Mouse (Mus musculus) natural killer cell, adult 2 months (primary cell): ENCODE data around the gene Ghrl.
"Not testable (repeated sequence)": the region's sequence is repeated elsewhere in the genome, so short reads cannot be mapped to it uniquely, and the experiment has no call there.

Experiments
- DNase-seq, 2 experiments: peaks; one replicate each; pipeline ENCODE4 v3.0.0; 2022; ENCODE audit warnings: low spot score in 2 of 2

Ghrl gene

DNA sequence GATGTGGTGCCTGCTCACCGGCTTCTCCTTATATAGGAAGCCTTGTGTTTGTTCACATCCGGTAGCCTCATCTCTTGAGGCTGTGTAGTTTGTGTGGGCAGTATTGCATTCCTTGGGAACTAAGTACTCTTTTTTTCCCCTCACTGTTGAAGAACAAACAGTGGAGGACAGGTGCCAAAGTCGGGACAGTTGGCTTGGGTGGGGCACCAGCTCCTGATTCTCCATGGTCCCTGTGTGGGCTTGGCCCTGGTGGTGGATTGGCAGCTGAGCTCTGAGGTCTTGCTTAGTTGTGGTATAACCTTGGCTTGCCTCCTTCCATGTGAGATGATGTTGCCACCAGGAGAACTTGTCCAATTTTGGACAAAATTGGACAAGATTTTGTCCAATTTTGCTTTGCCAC is at the start of gene Ghrl:
Gene Ghrl, minus strand, starts transcription at position 3 of the 400 bp plus-strand sequence.
- no peak for DNase-seq

DNA sequence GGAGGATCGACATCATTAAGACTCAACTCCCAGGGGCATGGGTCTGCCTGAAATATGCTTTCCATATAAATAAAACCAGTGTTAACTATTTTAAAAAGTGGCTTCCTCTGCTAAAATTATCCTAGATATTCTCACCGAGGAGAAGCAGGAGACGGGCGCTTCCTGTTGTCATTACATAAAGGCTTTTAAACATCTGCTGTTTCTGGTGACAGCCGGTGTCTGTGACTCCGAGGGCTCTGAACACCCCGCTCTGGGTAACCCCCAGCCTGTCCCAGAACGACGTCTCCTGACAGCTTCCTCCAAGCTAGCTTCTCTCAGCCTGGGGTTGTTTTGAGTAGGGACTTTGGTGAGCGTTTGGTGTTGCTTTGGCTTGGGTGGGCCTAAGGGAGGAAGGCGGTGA is 49.1 kb upstream of the Ghrl start:
- DNase-seq, result no peak

DNA sequence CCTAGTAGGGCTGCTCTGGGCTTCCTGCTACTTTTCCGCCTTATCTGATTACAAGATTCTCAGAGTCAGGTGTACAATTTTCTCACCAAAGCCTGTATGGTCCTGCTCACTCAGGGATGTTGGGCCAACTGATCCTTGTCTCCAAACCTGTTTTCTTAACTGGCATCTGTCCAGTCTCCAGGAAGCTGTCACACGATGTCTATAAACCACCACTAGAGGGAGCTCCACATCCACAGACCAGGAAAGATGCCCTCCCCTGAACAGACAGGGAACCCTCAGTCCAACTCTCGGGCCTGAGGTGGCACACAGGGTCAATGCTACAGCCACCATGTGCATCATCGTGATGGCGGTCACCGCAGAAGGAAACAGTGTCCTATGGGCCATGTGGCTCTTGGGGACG is 42.0 kb upstream of the Ghrl start:
- DNase-seq, result peak; percentile 32 to 43

DNA sequence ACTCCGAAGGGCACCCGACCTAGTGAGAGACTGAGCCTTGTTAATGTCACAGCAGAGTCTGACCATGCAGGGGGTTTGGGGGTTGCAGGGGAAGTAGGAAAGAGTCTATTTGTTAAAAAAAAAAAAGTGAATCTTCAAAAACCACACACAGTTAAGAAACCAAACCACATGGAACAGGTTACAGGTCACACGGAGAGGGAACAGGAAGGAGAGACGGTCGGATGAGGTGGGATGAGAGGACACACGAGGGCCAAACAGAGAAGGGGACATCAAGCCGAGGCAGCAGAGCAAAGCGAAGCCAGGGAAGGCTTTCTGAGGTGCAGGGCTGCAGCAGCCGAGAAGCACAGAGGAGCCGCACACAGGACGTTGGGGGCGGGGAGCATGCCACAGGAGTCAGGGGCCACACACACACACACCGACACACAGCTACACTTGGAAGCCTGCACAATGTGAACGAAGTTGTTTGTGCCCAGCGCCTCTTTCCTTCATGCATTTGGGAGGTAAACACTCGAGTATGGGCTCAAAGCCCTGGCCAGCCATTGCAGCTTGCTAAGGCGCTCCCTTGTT is 29.5 kb upstream of the Ghrl start:
- no peak for DNase-seq

DNA sequence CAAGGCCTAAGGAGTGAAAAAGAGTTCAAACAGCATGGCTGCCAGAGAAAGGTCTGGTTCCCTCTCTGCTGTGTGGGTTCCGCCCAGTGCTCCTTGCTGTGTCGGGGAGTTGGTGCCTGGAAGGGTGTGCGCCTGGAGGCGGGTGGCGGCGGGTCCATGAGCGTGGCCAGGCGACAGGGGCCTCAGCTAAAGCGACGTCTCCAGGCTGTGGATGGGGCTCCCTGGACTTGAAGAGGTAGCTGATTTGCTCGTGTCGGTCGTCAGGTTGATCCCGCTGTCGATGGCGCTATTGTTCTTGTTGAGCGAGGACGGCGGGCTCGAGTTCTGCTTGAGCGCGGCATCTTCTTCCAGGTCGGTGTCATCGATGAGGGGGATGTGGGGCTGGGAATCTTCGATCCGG is 28.7 kb upstream of the Ghrl start:
- no peak for DNase-seq

DNA sequence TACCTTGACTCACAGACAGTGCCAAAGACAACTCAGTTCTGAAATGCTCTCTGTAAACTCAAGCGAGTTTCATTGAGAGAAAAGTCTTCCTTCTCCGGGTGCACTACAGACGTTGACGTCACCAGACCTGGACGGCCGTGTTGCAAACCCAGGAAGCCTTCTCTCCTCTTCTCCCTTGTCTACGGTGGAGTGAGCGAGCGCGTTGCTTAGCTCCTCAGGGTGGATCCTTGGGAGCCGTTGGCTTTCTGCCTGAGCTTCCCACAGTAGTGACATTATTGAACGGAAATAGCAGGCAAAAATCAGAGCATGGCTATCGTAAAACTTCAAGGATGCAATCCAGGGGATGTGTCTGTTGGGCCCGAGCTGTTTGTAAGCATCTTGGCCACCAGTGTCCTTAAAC is 27.6 kb upstream of the Ghrl start:
- DNase-seq, result no peak

DNA sequence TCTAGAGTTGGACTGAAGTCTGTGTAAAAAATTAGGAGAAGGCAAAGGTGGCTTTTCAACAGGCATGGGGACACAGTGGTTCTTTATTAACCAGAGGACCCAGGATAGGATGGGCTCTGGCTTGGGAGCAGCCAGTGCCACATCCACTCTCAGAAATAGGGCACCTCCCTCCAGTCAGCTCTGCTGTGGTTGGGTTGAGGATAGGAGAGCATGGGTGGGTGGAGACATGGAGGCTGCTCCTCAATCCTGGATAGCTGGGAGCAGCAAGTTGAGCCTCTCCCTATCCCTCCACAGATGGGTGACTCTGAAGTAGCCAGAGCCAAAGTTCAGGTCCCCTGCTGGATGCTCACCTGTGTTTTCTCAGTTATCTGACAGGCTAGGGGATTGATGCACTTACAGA is 25.4 kb upstream of the Ghrl start:
- DNase-seq, result no peak

DNA sequence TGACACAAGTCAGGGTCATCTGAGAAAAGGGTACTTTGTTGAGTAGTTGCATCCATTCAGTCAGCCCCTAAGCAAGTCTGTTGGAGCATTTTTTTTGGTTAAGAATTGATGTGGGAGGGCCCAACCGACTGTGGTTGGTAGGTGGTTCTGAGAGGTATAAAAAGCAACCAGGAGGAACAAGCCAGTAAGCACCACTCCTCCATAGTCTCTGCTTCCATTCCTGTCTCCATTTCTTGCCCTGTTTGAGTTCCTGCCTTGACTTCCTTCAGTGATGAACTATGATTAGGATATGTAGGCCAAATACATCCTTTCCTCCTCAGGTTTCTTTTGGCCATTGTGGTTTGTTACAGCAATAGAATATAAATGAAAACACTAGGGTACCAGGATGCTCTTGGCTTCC is 23.4 kb upstream of the Ghrl start:
- DNase-seq, result no peak

DNA sequence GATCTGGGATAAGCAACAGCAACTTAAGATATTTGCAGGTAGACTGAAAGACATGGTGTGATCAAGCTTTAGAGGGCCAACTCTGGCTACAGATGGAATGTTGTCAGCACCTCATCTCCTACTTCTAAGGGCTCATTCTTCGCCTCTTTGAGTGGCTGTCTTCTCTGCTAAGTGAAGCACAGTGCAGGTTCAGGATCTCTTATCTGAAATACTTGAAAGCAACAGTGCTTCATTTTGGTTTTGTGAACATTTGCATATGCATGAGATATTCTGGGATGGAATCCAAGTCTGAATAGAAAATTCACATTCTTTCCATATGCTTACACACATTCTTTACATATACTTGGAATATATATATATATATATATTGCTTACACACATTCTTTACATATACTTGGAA is 22.6 kb upstream of the Ghrl start:
- DNase-seq, result no peak

DNA sequence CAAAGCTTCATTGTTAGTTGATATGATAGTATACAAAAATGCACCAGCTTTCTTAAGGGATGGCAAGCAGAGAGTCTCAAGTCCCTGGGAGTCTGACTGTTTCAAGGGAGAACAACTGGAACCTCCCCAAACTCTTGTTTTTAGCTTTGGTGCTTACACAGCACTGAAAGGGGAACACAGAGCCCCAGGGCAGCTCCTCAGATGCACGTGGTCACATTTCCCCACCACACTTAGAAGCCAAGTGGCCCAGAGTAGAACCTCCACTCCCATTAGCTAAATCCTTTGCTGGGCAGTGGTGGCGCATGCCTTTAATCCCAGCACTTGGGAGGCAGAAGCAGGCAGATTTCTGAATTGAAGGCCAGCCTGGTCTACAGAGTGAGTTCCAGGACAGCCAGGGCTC is 21.7 kb upstream of the Ghrl start:
- DNase-seq, result no peak

DNA sequence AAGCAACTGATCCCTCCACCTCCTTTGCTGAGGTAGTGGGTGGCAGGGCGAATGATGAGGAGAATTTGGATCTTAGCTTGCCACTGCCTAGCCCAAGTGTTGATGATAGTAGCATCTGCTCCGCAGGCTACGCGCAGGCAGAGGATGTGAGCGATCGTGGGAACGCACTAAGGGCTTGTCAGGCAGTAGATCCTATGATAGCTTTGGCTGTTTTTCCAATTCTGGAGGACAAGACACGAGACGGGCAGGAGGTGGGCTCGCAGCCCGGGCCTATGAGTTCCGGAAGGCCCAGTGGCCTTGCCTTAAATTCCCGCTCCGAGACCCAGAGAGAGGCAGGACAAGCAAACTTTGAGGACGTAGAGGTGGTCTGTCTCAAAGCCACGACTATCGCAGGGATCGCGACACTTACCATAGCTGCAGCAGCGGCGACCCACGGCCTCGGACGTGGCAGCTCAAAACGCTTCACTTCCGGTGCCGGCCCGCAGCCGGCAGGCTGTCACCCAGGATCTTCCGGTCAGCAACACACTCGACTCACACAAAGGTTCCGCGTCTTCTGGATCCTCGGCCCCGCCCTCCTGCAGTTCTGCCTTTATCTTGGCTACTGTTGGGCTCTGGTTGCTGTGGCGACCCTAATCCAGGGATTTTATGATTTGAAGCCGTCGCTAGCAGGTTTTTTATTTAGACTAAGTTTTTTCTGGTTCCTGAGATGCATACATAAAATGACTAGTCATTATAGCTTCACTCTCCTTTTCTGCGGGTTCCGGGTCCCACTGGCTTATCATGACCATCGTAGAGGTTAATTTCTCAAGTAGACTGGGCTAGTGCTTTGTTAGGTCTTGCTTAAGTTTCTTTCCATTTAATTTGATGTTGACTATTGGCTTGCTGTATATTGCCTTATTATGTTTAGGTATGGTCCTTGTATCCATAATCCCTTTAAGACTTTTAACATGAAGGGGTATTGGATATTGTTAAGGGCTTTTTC is 20.8 kb upstream of the Ghrl start, which contains the start of gene Sec13:
Gene Sec13, minus strand, starts transcription at position 508 of the 982 bp plus-strand sequence.
- peak; percentile 75 to 85 for DNase-seq

DNA sequence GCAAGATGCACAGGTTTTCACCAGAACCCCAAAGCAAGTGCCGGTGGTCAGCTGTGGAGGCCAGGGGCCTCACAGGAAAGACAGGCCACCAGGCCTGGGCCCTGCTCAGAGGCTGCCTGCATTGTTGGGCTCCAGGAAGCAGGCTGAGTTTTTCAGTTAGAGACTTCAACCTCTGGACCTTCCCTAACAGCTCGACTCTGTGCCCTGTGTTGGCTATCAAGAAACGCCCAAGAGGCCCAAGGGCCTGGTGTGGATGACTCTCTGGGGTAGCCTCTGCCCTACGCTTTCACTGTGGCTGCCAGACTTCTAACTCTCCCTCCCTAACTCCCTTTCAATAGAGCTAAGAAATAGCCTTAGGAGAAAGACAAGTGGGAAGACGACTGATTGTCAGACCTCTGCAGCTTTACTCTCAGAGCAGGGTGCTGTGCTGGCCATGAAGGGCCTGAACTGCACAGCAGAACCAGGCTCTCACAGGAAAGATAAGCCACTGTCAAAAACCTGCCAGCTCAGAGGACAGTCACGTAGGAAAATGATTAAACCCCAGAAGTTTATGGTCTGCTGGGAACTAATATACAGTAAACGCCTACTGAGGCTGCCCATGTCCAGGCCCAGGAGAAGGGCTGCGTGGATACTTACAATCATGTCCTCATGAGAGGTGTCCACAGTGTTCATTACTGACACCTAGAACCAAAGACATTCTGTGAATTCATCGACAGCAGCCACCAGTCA is 17.8 kb upstream of the Ghrl start:
- no peak for DNase-seq

DNA sequence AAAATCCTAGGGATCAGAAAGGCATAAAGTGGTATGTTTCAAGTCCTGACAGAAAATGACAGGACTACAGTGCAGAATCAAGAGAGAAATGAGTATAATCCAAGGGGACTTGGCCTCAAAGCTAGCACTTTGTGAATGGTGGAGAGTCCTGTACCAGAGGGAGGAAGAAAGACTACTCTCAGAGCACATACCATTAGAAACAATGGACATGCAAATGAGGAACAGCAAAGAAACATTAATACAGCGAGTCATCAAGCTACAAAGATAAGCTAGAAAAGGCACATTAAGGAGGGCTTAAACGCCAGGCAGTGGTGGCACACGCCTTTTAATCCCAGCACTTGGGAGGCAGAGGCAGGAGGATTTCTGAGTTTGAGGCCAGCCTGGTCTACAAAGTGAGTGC is 11.6 kb upstream of the Ghrl start:
- no peak for DNase-seq

DNA sequence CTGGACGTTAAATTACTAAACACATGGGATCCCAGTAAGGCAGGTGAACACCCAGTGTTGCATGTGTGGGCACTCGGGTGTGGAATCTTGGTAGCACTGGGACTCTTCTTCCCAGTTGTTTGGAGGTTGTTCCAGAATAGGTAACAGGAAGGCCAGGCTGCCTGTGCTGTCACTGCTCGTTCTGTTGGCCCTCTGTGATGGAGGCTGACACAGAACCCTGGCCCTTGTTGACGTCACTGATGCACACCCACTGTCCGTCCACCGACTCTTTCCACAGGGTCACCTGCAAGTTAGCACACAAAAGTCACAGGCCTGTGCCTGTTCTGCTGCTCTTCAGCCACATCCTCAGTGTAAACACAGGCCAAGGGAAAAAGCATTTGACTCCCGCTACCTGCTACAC is 8.5 kb upstream of the Ghrl start:
- DNase-seq, result no peak

DNA sequence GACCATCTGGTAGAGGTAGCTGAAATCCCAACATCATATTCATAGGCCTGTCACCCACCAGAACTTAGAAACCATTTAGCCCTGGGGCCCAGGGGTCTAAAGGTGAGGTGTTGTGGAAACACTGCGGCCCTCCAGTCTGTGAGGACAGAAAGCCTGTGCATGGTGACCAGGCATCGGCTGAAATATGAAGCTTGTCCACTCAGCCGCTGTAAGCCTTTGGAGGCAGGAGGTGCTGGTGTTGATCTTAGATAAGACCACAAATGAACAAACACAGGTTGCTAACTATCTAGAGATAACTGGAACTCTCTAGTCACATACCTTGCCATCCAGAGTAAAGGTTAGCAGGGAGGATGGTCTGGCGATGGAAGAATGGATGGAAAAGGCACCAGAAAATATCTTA is 1.4 kb upstream of the Ghrl start:
- no peak for DNase-seq

DNA sequence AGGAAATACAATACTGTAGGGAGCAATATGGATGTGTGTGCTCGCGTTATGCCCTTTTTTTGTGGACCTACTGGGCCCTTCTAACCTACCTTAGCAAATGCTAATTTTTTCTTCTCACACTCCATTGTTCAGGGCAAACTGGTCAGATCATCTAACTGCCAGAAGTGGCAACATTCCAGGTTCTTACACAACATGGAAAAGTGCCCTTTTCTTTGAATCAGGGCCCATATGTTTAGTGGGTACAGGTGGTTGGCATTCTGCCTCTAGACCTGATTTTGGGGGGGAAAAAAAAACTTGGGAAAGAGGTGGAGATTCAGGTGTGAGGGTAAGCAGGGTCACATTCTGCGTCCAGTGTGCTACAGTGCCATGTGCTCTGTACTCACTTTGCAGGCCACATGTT is 2.1 kb downstream of the Ghrl start:
- no peak for DNase-seq

DNA sequence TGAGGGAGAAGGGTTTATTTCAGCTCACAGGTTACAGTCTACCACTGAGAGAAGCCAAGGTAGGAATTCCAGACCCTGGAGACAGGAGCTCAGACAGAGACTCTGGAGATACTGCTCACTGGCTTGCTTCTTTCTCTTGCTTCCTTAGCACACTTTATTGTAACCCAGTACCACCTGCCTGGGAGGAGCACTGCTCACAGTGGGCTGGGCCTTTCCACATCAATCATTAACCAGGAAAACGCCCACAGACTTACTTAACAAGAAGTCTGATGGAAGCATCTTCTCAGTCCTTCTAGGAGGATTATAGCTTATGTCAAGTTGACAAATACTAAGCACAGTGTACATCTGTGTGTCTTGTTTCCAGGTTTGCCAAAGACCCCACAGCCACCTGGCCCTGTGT is 4.9 kb downstream of the Ghrl start:
- no peak for DNase-seq

DNA sequence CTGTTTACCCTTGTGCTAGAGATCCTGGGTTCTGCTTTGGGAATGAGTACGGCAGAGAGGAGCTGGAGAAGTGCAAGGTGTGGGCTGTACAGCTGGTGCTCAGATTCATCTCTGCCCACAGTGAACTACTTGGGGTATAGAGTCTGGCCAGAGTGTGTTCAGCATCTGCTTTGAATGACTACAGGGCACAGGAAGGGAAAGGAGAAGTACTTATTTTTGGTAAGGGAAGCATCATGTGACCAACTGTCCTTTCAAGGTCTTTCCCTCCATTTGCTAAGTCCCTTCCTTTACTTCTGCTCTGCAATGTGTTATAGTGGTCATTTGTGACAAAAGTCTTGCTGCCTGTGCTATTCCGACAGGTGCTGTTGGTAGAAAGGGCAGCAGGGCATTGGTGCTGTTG is 5.4 kb downstream of the Ghrl start:
- no peak for DNase-seq

DNA sequence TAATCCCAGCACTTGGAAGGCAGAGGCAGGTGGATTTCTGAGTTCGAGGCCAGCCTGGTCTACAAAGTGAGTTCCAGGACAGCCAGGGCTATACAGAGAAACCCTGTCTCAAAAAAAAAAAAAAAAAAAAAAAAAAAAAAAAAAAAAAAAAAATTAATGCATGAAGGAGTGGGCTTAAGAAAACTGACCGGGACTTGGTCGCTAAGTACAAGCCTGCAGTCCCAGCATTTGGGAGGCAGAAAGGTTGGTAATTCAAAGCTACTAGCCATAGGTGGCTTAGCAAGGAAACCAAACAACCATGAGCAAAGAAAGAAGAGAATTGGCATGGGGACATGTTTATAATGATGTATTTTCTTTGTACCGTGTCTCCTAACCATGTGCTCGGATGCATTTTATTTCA is 6.3 kb downstream of the Ghrl start:
- DNase-seq, result not testable (repeated sequence)

DNA sequence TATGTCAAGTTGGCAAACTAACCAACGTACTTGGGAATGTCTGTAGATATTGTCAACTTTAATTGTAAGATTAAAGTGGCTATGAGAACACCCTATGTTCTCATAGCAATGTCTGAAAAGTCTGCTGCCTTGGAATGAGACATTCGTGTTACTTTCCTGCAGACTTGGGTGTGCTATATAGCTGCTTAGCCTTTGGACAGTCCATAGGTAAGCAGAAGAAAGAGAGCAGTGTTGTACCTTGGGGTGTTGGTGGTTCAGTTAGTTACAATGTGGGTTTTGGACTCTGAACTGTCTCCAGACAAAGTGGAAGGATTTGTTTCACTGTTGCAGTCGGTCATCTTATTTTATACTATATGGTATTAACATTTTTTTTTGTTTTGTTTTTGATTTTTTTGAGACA is 7.0 kb downstream of the Ghrl start:
- DNase-seq, result no peak

DNA sequence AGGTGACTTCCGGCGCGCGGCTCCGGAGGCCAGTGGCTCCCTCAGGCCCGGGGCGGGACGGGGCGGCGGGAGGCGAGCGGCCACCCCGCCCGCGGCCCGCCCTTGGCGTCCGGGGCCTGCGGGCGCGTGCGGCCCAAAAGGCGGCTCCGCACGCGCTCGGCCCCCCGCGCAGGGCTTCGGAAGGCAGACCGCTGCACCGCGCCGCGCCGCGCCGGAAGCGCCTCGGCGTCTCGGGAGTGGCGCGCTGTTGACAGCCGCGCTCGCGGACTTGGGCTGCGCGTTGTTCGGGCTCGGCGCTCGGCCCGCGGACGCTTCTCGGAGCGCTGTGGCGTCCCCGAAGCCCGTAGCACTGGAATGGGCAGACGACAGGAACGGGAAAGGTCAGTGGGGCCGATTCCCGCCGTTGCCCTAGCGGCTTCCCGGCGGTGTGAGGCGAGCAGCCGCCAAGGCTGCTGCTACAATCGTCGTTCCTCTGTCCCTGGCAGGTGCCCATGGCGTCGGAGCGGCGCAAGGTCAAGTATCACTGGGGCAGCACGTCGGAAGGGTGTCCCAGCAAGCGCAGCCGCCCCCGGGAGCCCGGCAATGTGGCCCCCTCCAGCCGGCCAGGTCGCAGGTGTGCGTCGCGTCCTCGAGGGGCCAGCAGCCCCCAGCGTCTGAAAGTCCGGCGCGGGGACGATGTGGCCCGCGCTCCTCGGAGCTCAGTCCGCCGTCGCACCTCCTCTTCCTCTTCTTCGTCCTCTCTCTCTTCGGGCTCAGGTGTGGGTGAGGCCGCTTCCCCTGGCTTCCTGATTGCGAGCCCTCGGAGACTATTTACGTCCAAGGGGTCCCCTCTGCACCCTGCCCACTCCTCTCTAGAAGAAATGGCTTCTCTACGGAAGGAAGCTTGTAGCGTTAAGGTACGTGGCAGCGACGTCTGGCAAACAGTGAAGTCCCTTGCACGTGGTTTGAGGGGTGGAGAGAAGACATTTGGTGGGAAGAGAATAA is 22.2 kb downstream of the Ghrl start:
- DNase-seq, result peak in 1 of 2 experiments; percentile 20
